Comparison of ENCODE assay signal across 11 mouse cellular contexts in genomic region chr4:57797548-57798285, GRCm38 (mm10).
DNase-seq lines count a peak whose midpoint lies in the region; ATAC-seq and TF ChIP-seq lines count a peak whose summit lies in the region.
"Had no signal": no experiment of that assay in that cellular context is flagged by ENCODE, and none has a peak within 500 bp of the region (broad histone marks: within the 10 kb centered on the region; RNA-seq: fewer than 3 reads in every experiment).

No protein-coding gene starts in this region.

- no peak for DNase-seq in forebrain, embryonic 10.5 days (ENCODE audit: extremely low spot score, low spot score)
- no peak for DNase-seq in lung, embryonic 14.5 days
- DNase-seq in lung, postnatal 10 days: no peak
- DNase-seq in T-cell, adult 2 months (ENCODE audit: low spot score): peak; percentile 55
- no peak for DNase-seq in adrenal gland, adult 18-20 months (ENCODE audit: low spot score in 2 of 2)
- DNase-seq in retina, embryonic 14.5 days (ENCODE audit: low spot score): no peak

- H3K9ac ChIP-seq in forebrain, embryonic 15.5 days (replicated peaks): no peak overlapping the region
- no peak overlapping the region for H3K9ac ChIP-seq in lung, embryonic 14.5 days
- no peak overlapping the region for H3K9ac ChIP-seq in liver, embryonic 15.5 days
- H3K9ac ChIP-seq: embryonic facial prominence, embryonic 13.5 days; midbrain, embryonic 13.5 days; stomach, embryonic 15.5 days had no signal

- no peak for ATAC-seq in forebrain, embryonic 15.5 days (replicated peaks)
- ATAC-seq in lung, embryonic 14.5 days (ENCODE audit: insufficient read depth): no peak
- peak; percentile 44 for ATAC-seq in liver, embryonic 15.5 days (ENCODE audit: insufficient read depth)

- no peak overlapping the region for H3K4me2 ChIP-seq in forebrain, embryonic 15.5 days (replicated peaks)
- H3K4me2 ChIP-seq in lung, embryonic 14.5 days: no peak overlapping the region
- peak overlapping the region; percentile 51 for H3K4me2 ChIP-seq in liver, embryonic 15.5 days
- H3K4me2 ChIP-seq: embryonic facial prominence, embryonic 13.5 days; midbrain, embryonic 13.5 days; stomach, embryonic 15.5 days had no signal

- 88% methylated on average over 9 of the region's 9 CpGs for WGBS in forebrain, embryonic 10.5 days
- WGBS in forebrain, embryonic 15.5 days: 83% methylated on average over 9 of the region's 9 CpGs
- 42% methylated on average over 9 of the region's 9 CpGs for WGBS in lung, embryonic 14.5 days
- WGBS in liver, embryonic 15.5 days (ENCODE audit: insufficient replicate concordance): 18% methylated on average over 9 of the region's 9 CpGs

- no peak for TF ChIP-seq CTCF in lung, embryonic 14.5 days (IDR thresholded peaks at IDR 0.05; ENCODE audit: low read depth)

- H3K4me1 ChIP-seq in forebrain, embryonic 10.5 days: peaks cover 27% of the 10 kb centered on the region
- H3K4me1 ChIP-seq in forebrain, embryonic 15.5 days: no peaks in the 10 kb centered on the region
- H3K4me1 ChIP-seq in lung, embryonic 14.5 days (ENCODE audit: insufficient read depth): peaks cover 36% of the 10 kb centered on the region
- H3K4me1 ChIP-seq in liver, embryonic 15.5 days (replicated peaks): peaks cover 38% of the 10 kb centered on the region

- H3K4me3 ChIP-seq in forebrain, embryonic 10.5 days: no peak overlapping the region
- H3K4me3 ChIP-seq in forebrain, embryonic 15.5 days: no peak overlapping the region
- H3K4me3 ChIP-seq in lung, embryonic 14.5 days (ENCODE audit: low read depth, low read length): no peak overlapping the region
- no peak overlapping the region for H3K4me3 ChIP-seq in liver, embryonic 15.5 days (replicated peaks)
- H3K4me3 ChIP-seq: embryonic facial prominence, embryonic 13.5 days; midbrain, embryonic 13.5 days; stomach, embryonic 15.5 days had no signal

- H3K27me3 ChIP-seq in forebrain, embryonic 10.5 days (ENCODE audit: poor library complexity, severe bottlenecking): no peaks in the 10 kb centered on the region
- no peaks in the 10 kb centered on the region for H3K27me3 ChIP-seq in forebrain, embryonic 15.5 days
- no peaks in the 10 kb centered on the region for H3K27me3 ChIP-seq in lung, embryonic 14.5 days (ENCODE audit: insufficient read depth, low read length)
- no peaks in the 10 kb centered on the region for H3K27me3 ChIP-seq in liver, embryonic 15.5 days
- H3K27me3 ChIP-seq: embryonic facial prominence, embryonic 13.5 days; midbrain, embryonic 13.5 days; stomach, embryonic 15.5 days had no signal

- H3K9me3 ChIP-seq in forebrain, embryonic 10.5 days: no peaks in the 10 kb centered on the region
- no peaks in the 10 kb centered on the region for H3K9me3 ChIP-seq in forebrain, embryonic 15.5 days
- H3K9me3 ChIP-seq in lung, embryonic 14.5 days (ENCODE audit: low read depth, low read length): no peaks in the 10 kb centered on the region
- H3K9me3 ChIP-seq in liver, embryonic 15.5 days (replicated peaks): no peaks in the 10 kb centered on the region
- H3K9me3 ChIP-seq: embryonic facial prominence, embryonic 13.5 days; midbrain, embryonic 13.5 days; stomach, embryonic 15.5 days had no signal

- H3K27ac ChIP-seq in forebrain, embryonic 10.5 days: peak overlapping the region; percentile 79; the same call in 1 of the 2 replicates
- H3K27ac ChIP-seq in forebrain, embryonic 15.5 days (replicated peaks): no peak overlapping the region
- H3K27ac ChIP-seq in lung, embryonic 14.5 days (ENCODE audit: low read depth): peak overlapping the region; percentile 64
- peak overlapping the region; percentile 59 for H3K27ac ChIP-seq in liver, embryonic 15.5 days (replicated peaks)
- H3K27ac ChIP-seq: embryonic facial prominence, embryonic 13.5 days had no signal

- no peaks in the 10 kb centered on the region for H3K36me3 ChIP-seq in forebrain, embryonic 10.5 days (replicated peaks)
- H3K36me3 ChIP-seq in forebrain, embryonic 15.5 days: no peaks in the 10 kb centered on the region
- no peaks in the 10 kb centered on the region for H3K36me3 ChIP-seq in lung, embryonic 14.5 days (ENCODE audit: insufficient read depth)
- no peaks in the 10 kb centered on the region for H3K36me3 ChIP-seq in liver, embryonic 15.5 days (replicated peaks)
- H3K36me3 ChIP-seq: embryonic facial prominence, embryonic 13.5 days; midbrain, embryonic 13.5 days; stomach, embryonic 15.5 days had no signal
